Mouse (Mus musculus): Measurements from ENCODE around the gene Sars. TPM values are rescaled to one million over a fixed set of nuclear protein-coding genes. Genes with fewer than 3 reads are reported as not detected.
A peak's percentile ranks its signal among the peaks of the same experiment; 100 is the strongest.

Sars gene
- polyA plus RNA-seq, 1 experiment = 78.0 TPM

GRCm38 (mm10) chr3:108380695-108381094 lies 64.3 kb downstream of the Sars start:
- H3K4me3 ChIP-seq (ENCODE audit: insufficient read depth, low read length) = no peak overlapping the region
- peaks cover 22% of the 10 kb centered on the region for H3K4me1 ChIP-seq (ENCODE audit: control insufficient read depth, insufficient read depth, low read length)
- H3K27ac ChIP-seq (ENCODE audit: insufficient read depth, low read depth, low read length) = no peak overlapping the region
- TF ChIP-seq CTCF (IDR thresholded peaks at IDR 0.05; ENCODE audit: low read depth, low read length) = peak; percentile 45
- no peak for TF ChIP-seq POLR2A (IDR thresholded peaks at IDR 0.05; ENCODE audit: borderline replicate concordance, low read depth, low read length)

GRCm38 (mm10) chr3:108378875-108379663 lies 65.9 kb downstream of the Sars start:
- H3K4me1 ChIP-seq (ENCODE audit: control insufficient read depth, insufficient read depth, low read length) = peaks cover 12% of the 10 kb centered on the region
- no peak overlapping the region for H3K4me3 ChIP-seq (ENCODE audit: insufficient read depth, low read length)
- H3K27ac ChIP-seq (ENCODE audit: insufficient read depth, low read depth, low read length) = no peak overlapping the region
- TF ChIP-seq POLR2A (IDR thresholded peaks at IDR 0.05; ENCODE audit: borderline replicate concordance, low read depth, low read length) = no peak
- TF ChIP-seq CTCF (IDR thresholded peaks at IDR 0.05; ENCODE audit: low read depth, low read length) = no peak

Other genes with a start within 250 kb of the Sars start
- 10.1 and 11.6 TPM in 2 replicates for gene Cyb561d1, start 244.0 kb downstream of the Sars start, polyA plus RNA-seq (2012; ENCODE audit: insufficient read depth, insufficient read length, missing spikeins)
- gene Atxn7l2, start 234.3 kb downstream of the Sars start, polyA plus RNA-seq (2012; ENCODE audit: insufficient read depth, insufficient read length, missing spikeins) = 5.6 and 6.4 TPM in 2 replicates
- gene Sypl2, start 218.6 kb downstream of the Sars start, polyA plus RNA-seq (2012; ENCODE audit: insufficient read depth, insufficient read length, missing spikeins) = not detected in 2 replicates
- gene Psma5, start 188.3 kb downstream of the Sars start, polyA plus RNA-seq (2012; ENCODE audit: insufficient read depth, insufficient read length, missing spikeins) = 128 and 156 TPM in 2 replicates
- gene Sort1, start 161.1 kb downstream of the Sars start, polyA plus RNA-seq (2012; ENCODE audit: insufficient read depth, insufficient read length, missing spikeins) = 30.0 and 33.3 TPM in 2 replicates
- not detected in 2 replicates for gene Mybphl, start 80.3 kb downstream of the Sars start, polyA plus RNA-seq (2012; ENCODE audit: insufficient read depth, insufficient read length, missing spikeins)
- gene Psrc1, start 61.4 kb downstream of the Sars start, polyA plus RNA-seq (2012; ENCODE audit: insufficient read depth, insufficient read length, missing spikeins) = 15.3 and 26.1 TPM in 2 replicates
- 1.3 and 1.7 TPM in 2 replicates for gene Celsr2, start 29.7 kb downstream of the Sars start, polyA plus RNA-seq (2012; ENCODE audit: insufficient read depth, insufficient read length, missing spikeins)
- gene 1700013F07Rik, start 88.9 kb upstream of the Sars start, polyA plus RNA-seq (2012; ENCODE audit: insufficient read depth, insufficient read length, missing spikeins) = not detected in 2 replicates
- gene 5330417C22Rik, start 91.3 kb upstream of the Sars start, polyA plus RNA-seq (2012; ENCODE audit: insufficient read depth, insufficient read length, missing spikeins) = not detected in 2 replicates
- gene Tmem167b, start 117.3 kb upstream of the Sars start, polyA plus RNA-seq (2012; ENCODE audit: insufficient read depth, insufficient read length, missing spikeins) = 31.7 and 36.5 TPM in 2 replicates
- 25.4 and 27.4 TPM in 2 replicates for gene Taf13, start 126.5 kb upstream of the Sars start, polyA plus RNA-seq (2012; ENCODE audit: insufficient read depth, insufficient read length, missing spikeins)
- 7.2 and 10.1 TPM in 2 replicates for gene Wdr47, start 146.1 kb upstream of the Sars start, polyA plus RNA-seq (2012; ENCODE audit: insufficient read depth, insufficient read length, missing spikeins)
- 43.2 and 45.7 TPM in 2 replicates for gene Clcc1, start 208.7 kb upstream of the Sars start, polyA plus RNA-seq (2012; ENCODE audit: insufficient read depth, insufficient read length, missing spikeins)

All from bone marrow macrophage, adult 2 months (primary cell).